Mouse (Mus musculus) kidney, postnatal 25 days (tissue): ENCODE measurements around the gene Pdilt.

Experiments used
- DNase-seq, 2 experiments: peaks; one replicate each; pipeline ENCODE4 v3.0.0; 2021; ENCODE audit warnings: mixed read lengths in 2 of 2

Pdilt gene

DNA sequence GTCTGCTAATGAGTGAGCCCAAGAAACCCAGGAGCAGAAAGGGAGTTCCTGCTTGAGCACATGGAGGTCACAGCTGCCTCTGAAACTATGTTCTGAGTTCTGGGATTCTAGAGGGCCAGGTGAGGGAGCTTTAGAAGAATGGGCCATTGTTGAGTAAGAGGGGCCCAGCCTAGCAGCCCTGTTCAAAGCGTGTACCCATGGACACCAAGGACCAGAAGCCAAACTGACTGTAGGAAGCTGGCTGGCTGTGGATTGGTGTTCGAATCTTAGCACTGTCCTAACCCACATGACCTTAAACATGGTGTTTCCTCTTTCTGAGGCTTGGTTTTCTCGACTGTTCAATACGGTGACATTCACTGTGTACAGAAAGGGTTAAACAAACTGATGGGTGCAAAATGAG lies at the start of gene Pdilt:
TSS of gene Pdilt (minus strand) at position 101 of the 400 bp plus-strand sequence.
- no peak for DNase-seq

DNA sequence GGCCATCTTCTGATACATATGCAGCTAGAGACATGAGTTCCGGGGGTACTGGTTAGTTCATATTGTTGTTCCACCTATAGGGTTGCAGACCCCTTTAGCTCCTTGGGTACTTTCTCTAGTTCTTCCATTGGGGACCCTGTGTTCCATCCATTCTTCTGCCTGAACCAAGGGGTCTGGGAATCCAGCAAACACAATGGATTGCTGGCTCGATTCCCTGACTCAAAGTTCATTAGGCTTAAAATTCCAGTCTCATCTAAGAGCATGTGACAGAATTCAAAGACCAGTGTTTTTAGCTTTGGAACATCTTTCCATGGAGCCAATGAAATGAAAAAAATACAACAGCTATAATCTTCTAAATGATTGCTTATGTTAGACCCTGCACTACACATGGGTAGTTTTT lies 39.2 kb upstream of the Pdilt start:
- DNase-seq: peak in 1 of 2 experiments; percentile 55

- DNase-seq: peak in 1 of 2 experiments; percentile 37
These were observed 38.2 kb upstream of the Pdilt start for GRCm38 (mm10) chr7:119561441-119561840.

- peak in 1 of 2 experiments; percentile 57 for DNase-seq
These were observed 37.2 kb upstream of the Pdilt start for GRCm38 (mm10) chr7:119560452-119560835.

DNA sequence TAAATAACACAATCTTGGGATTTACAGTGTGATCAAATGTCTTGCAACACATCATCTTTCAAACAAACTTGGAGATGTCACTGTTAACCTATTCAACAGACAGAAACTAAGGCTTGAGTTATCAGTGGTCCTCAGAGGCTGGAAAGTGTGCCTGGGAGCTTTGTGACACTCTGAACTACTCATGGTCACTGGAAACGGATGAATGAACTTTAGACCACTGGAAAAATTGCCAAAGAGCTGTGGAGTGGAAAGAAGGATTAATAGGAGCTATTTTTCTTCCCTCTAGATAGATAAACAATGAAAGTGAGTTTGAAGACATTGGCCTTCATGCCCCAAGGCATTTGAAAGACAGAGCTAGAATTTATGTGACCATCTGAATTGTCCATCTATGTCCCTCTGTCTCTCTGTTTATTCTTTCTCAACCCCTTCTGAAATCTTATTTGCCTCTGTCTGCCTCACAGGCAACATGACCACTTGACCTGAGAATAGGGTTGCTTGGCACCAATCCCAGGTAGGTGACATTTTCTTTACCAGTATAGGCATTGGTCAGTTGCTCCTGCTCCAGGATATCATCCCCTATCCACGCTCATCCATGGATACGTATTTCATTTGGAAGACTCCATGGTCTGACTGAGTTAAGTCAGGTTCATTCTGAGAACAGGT lies 36.6 kb upstream of the Pdilt start:
- peak in 1 of 2 experiments; percentile 41 for DNase-seq

DNA sequence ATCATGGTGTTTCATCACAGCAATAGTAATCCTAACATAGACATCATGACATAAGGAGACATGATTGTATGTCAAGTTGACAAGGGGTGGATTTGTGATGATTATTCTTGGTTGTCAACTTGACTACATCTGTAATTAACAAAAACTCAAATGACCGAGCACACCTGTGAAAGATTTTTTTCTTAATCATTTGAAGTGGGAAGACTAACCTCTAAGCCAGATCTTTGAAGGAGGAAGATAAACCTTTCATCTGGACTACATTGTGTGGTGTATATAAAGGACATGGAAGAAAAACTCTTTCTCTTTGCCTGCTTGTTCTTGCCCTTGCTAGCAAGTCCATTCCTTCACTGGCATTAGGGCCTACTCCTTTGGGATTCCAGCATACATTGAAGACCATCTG lies 30.8 kb upstream of the Pdilt start, which contains the start of gene Acsm2:
TSS of gene Acsm2 (plus strand) at position 301 of the 400 bp plus-strand sequence.
- no peak for DNase-seq

DNA sequence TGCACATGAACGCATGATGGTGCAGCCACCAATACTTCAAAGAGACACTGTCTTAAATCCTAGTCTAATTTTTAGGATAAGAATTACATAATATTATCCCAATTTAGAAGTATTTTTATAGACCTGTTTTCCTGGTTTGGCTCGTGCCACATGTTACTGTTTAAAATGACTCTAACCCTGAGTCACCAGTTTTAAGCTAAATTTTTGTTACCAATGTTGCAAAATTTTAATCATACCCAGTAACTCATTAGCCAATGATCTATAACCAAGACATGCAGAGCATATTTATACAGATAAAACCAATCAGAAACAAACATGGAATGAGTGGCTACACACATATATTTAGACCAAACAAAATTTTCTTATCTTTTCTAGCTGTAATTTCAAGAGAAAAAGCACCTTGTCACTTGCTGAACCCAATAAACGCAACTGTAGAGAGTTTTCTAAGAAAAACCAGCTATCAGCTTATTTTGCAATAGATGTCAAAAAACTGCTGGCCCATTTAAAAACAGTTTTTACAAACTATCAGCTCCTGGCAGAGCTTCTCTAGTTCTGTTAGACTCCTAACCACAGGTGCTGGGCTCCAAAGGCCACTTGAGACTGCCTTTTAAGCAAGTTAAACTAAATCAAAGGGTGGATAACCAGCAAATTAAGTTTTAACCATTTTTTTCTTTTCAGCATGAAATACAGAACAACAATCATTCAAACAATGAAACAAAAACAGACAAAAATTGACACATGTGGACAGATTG lies 27.4 kb upstream of the Pdilt start:
- DNase-seq: peak; percentile 41 to 58

GRCm38 (mm10) chr7:119545572-119545971 lies 22.3 kb upstream of the Pdilt start:
- DNase-seq: no peak

DNA sequence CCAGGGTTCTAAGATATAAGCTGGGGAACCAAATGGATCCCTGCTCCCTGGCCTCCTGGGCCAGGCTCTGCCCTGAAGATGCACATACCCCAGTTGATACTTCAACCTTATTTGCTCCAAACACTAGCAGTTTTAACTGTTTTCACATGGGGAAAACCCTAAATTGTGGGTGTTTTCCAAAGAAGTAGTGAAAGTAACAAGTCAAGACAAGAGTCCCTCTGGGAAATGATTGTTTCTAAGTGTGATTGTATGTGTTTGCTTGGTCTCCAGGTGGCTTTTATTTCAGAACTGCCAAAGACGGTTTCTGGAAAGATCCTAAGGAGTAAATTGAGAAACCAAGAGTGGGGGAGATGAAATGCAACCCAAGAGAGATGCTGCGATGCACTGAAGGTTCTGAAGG lies 19.2 kb upstream of the Pdilt start:
- no peak for DNase-seq

GRCm38 (mm10) chr7:119534389-119534788 lies 11.1 kb upstream of the Pdilt start:
- no peak for DNase-seq

- no peak for DNase-seq
These were observed 9.6 kb upstream of the Pdilt start for GRCm38 (mm10) chr7:119532924-119533323.

DNA sequence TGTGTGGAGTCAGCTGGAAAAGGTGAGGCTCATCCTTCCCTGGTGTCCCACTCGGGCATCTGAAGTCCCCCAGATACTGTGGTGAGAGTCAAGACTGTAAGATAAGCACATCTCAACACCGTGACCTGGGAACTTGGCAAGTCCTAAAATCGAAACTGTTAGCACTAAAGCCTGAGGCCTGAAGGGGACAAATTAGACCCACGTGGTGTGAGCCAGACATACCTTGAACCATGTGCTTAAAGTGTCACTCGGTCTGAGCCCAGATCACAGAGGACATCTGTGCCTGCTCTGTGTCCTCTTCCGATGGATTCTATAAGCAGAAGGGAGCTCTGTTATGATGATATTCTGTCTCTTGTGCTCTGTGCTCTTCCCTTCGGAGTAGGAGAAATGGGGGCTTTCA lies 5.3 kb upstream of the Pdilt start:
- no peak for DNase-seq

GRCm38 (mm10) chr7:119527548-119527947 lies 4.3 kb upstream of the Pdilt start:
- DNase-seq: no peak

DNA sequence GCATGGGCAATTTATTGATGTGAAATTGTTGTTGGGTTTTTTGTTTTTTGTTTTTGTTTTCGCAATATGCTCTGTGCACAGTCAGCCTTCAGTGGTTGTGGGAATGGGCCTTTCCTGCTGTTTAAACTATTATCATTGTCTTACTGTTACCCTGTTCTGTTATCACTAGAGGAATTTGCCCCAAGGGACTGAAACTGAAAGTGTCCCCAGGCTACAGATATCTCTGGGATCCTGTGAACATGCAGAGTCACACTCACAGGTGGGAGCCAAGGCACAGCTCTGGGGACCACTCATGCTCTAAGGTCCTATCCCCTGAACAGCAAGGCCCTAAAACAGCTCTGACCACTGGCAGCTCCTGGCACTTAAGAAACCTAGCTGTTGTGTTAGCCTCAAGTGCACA lies 3.8 kb upstream of the Pdilt start:
- DNase-seq: no peak

GRCm38 (mm10) chr7:119526486-119526885 lies 3.2 kb upstream of the Pdilt start:
- peak in 1 of 2 experiments; percentile 33 for DNase-seq

GRCm38 (mm10) chr7:119525881-119526281 lies 2.6 kb upstream of the Pdilt start:
- DNase-seq: peak; percentile 72 to 89

- DNase-seq: peak; percentile 67 to 87
These were observed 904 bp downstream of the Pdilt start for GRCm38 (mm10) chr7:119522385-119522784.

DNA sequence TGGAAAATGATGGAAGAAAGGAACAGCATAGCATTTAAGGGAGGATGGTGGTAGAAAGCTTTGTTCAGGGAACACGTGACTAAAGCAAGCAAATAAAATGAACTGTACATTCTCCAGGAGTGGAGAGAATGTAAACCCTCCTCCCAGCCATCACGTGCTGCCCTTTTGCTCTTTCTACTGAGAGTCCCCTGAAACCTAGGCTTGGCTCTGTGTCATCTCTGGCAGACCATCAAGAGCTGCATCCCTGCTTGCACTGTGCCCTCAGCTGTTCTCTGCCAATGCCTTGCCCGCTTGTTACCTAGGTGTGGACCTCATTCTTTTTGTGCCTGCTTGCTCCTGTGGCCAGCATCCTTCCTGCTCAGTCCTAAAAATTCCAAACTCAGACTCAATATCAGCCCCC lies 1.5 kb downstream of the Pdilt start:
- DNase-seq: peak; percentile 89 to 95

DNA sequence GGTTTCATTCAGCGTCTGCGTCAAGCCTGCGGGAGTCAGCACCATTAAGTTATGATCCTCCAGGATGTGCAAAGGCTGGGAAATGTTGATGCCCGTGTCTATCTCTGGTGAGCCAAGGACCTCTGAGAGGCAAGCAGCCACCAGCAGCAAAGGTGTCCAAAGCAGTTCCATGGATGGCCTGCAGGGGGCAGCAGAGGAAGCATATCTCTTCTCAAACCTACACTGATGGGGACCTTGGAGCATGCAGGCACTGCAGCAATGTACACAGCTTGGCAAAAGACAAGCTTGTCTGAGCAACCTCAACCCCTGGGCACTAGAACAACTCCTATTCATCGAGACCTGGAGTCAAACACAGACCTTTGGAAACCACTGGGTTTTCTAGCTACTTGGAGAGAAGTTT lies 3.6 kb downstream of the Pdilt start:
- DNase-seq: peak; percentile 88 to 90

- DNase-seq: no peak
These were observed 4.1 kb downstream of the Pdilt start, which contains the start of gene Acsm5 for GRCm38 (mm10) chr7:119519163-119519562. Acsm5 (plus strand) TSS chr7:119519463.

DNA sequence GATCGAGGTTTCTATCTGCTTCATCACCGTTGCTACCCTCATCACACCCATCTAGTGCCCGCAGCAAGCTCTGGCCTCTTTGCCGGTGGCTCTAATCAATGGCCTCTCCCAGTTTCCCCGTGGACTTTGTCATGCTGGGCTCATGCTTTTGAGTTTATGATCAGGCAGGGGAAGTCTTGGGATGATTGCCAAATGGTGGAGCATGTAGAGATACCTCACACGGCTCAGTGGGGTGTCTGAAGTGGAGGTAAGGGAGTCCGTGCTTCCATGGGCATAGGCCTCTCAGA lies 7.1 kb downstream of the Pdilt start:
- no peak for DNase-seq

- DNase-seq: peak; percentile 48 to 83
These were observed 7.6 kb downstream of the Pdilt start for GRCm38 (mm10) chr7:119515492-119516271.

GRCm38 (mm10) chr7:119513056-119513455 lies 10.2 kb downstream of the Pdilt start:
- DNase-seq: peak; percentile 89 to 90

DNA sequence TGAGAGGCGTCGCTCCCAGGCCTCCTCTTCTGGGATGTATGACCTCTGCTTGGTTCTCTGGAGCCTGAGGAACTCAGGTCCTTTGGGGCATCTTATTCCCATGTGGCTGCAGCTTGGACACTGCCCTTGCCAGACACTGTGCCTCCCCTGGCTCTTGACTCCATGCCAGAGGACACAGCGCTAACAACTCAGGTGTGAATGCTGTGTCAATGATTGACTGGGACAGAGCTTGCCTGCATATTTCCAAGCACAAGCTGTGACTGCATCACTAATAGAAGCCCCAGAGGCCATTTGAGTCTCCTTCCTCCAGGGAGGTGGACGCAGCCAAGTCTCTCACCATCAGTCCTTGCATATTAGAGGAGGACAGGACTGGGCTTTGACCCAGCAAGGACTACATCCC lies 12.1 kb downstream of the Pdilt start:
- peak; percentile 92 to 97 for DNase-seq
